Mouse (Mus musculus): ENCODE data around the gene Gabpb2.

Gabpb2 gene

DNA sequence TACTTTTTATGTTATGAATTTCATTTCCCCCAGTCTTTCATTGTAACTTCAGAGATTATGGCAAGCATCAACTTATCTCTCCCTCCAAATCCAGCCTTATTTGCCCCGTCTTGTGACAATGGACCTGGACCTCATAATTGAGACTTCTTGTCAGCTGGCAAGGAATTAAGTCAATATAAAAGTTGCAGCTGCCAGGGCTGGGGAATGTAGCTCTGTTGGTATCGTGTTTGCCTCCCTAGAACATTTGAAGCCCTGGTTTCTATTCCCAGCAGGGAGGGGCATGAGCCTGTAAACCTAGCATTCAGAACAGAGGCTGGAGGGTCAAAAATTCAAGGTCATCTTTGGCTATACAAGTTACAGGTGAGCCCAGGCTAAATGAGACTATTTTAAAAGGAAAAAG is 21.9 kb downstream of the Gabpb2 start:
- DNase-seq (ENCODE audit: low read depth, low spot score), result no peak

DNA sequence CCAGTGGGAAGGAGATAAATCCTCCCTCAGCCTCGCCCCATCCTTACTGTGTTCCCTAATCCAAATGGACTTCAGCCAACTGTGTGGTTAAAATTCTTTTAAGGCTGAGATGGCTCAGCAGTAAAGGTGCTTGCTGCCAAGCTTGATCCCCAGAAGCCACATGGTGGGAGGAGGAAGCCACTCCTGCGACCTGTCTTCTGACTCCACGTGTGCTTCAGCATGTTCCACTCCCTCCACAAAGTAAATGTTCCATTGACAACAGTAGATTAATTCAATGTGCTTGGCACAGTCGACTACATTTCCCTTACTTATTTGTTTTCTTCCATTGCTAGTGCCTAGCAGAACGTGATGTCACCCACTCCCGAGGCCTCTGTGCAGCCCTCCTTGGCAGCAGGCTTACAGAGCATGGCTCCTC is 23.0 kb downstream of the Gabpb2 start:
- DNase-seq (ENCODE audit: low read depth, low spot score), result peak; percentile 78

DNA sequence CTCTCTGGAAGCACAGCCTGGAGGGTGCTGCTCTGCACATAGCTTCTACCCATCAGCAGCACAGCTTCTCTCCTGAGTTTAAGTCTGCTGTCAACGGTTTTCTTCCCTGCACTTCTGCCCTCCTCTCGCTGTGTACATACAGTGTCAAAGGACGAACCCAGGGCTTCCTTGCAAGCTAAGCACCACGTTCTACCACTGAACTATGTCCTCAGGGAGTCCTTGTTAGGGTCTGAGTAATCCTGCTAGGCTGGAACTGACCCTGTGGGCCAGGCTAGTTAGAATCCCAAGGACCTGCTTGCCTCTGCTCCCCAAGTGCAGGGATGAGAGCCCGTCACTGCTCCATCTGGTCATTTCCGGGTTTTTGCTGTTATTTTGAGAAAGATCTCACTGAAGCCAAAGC is 30.8 kb downstream of the Gabpb2 start:
- no peak for DNase-seq (ENCODE audit: low read depth, low spot score)

DNA sequence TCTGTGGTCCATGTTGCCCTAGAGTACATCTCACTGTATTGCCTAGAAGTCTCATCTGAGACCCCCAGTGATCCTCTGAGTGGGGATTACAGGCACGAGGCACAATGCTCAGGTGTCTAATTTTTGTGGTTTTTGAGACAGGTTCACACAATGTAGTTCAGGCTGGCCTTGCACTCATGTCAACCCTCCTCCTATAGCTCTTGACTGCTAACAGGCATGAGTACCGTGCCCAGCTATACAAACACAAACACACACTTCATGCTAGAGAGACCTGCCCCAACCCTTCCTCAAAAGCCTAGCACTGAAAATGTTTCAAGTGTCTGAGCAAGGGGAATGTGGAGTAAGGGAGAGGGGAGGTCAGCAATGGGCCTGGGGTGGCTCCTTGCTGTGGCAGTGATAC is 31.6 kb downstream of the Gabpb2 start:
- no peak for DNase-seq (ENCODE audit: low read depth, low spot score)

DNA sequence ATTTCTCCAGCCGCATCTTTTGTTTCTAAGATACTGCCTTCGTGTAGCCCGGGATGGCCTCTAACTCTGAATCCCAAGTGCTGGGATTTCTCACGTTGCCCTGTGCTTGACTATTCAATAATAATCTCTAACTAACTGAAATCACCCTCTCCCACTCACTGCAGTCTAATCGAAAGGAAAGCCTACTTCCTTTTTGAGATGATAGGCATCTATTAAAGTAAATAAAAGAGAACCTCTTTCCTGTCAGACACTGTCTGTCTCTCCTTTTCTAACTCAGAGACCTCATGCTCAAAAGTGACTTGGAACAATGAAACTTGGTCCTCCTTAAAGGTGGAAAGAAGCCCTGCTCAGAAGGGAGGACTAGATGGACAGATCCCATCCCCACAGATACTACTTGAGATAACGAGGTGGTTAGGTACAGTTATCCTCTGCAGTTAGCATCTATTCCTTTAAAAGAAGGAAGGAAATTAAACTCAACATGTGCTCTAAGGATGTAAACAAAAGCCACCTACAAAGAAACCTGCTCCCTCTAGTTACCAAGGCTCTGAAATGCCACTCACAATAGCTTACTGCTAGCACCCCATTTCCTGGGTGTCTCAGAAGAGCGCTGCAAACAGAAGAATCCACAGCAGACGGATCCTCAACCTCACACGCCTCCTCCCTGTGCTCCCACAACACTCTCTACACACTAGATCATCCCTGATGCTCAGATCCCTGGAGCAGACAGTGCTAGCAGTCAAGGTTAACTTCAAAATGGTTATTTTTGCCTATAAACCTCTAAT is 32.7 kb downstream of the Gabpb2 start:
- DNase-seq (ENCODE audit: low read depth, low spot score), result peak; percentile 58

DNA sequence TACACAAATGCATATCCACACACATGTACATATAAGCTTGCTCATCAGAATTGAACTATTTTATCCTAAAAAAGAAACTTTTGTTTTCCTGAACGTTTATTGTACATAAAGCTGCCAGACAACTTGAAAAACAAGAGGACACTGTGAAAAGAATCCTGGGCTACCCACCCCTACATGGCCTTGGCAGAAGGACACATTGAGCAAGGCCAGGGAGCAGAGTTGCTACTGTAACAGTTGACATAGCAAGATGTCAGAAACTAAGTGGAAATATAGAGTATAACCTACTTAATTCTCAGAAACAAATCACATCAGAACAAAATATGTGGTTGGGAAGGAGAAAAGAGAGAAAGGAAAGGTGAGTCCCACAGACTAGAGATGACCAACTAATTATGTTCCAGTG is 35.9 kb downstream of the Gabpb2 start:
- no peak for DNase-seq (ENCODE audit: low read depth, low spot score)

DNA sequence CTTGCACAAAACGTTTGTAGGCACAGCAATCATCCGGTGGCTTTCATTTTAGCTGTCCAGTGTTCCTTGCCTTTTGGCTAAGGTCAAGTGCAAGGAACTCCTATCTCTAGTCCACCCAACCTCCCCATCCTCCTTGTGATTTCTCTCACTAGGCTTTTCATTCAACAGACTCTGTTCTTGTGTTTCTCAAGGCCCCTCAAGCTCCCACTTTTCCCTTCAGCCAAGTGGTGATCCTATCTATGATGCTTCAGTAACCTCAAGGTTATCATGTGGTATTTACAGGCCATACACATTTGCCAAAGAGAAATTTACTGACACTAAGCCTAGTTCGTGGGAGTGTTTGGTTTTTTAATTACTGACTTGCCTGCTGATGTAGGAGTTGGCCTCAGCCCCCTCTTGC is 37.8 kb downstream of the Gabpb2 start:
- no peak for DNase-seq (ENCODE audit: low read depth, low spot score)

DNA sequence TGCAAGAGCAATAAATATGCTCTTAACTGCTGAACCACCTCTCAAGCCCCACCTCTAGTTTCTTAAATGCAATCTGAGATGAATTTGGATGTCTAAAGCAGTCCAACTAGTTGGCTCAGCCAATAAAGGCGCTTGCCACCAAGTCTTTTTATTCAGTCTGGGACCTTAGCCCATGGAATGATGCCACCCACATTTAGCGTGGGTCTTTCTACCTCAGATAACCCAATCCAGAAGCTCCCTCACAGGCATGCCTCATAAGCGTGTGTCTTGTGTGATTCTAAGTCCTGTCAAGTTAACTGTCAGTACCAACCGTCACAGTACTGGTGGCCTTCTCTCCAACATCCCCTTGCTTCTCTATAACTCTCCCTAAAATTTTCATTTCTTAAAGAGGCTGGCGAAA is 38.8 kb downstream of the Gabpb2 start:
- DNase-seq (ENCODE audit: low read depth, low spot score), result peak; percentile 57

DNA sequence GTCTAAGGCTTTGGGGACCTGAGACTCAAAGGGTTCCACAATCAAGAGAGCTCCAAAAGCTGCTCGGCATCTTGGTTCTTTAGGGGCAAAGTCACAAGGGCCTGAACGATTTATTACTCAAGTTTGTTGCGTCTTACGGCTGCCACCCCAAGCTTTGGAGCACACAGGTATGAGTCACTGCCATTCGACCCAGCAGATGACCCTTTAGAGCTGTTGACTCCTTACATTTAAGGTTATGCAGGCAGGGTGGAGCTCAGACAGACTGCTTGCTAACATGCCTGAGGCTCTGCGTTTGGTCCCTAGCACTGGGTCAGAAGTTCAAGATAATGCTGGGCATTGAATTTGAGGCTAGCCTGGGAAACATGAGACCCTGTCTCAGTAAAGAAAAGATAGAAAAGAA is 40.1 kb downstream of the Gabpb2 start:
- DNase-seq (ENCODE audit: low read depth, low spot score), result no peak

DNA sequence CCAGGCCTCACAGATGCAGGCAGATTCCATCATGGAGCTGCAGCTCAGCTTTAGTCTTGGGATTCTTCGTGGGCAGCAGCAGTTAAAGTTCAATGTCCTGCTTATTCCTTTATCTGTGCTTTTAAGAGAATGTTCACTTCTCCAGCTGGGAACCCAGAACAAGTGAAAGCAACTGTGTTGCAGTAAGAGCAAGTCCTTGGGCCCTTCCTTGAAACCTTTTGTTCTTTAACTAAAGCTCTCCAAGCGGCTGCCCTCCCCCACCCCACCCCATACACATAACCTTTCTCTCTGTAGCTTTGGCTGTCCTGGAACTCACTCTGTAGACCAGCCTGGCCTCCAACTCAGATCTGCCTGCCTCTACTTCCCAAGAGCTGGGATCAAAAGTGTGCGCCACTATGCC is 41.2 kb downstream of the Gabpb2 start:
- DNase-seq (ENCODE audit: low read depth, low spot score), result no peak

DNA sequence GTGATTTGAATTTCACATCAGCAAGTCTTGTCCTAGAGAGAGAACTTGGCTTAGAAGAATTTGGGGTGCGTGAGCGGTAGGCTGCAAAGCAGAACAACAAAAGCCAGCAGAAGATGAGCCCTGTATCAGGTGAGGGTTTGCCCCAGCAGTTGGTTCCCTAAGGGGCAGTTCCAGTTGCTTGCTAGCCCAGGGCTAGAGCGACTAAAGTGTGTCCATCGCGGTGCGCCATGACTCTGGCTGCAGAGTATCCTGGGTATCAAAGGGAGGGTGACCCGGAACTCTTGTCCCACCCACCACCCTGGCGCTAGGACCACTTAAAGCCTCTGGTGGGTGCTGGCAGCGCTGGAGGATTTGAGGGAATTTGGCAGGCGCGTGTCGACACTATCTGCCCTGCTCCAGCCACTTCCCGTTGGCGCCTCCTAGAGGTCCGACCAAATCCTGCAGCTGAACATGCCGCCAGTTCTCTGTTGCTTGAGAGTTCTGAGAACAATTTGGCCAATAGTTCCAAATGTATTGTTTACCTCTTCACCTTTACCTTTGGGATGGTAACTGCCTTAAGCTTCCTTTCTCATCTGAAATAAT is 43.6 kb downstream of the Gabpb2 start:
- DNase-seq (ENCODE audit: low read depth, low spot score), result peak; percentile 81

DNA sequence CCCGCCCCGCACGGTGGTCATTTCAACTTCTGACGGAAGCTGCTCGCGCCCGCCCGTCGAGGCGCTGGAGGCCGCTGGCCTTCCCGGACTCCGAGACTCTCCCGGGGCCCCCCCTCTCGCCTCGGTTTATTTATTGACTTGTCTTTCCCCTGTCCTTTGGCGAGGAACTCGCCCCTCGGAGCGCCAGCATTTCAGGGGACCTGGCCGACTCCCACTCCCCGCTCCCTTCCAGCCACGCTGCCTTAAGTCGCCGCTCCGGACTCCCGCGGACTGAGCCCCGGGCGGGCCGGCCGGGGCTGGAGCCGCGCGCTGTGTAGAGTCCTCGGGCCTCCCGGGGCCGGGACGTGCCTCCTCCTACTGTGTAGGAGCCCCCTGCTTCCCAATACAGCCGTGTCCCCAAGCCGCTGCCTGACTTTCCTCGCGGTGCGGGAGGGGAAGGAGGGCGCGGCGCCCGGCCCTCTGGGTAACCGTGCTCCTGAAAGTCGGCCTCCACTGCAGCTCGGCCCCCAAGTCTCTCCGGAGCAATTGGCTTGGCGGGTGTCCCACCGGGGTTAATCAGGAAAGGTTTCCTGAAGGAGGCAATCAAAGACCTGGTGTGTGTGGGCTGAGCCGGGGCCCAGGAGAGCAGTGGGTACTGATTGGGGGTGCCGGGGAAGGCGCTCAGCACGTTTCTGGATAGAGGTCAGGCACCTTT is 44.3 kb downstream of the Gabpb2 start:
- DNase-seq (ENCODE audit: low read depth, low spot score), result no peak

DNA sequence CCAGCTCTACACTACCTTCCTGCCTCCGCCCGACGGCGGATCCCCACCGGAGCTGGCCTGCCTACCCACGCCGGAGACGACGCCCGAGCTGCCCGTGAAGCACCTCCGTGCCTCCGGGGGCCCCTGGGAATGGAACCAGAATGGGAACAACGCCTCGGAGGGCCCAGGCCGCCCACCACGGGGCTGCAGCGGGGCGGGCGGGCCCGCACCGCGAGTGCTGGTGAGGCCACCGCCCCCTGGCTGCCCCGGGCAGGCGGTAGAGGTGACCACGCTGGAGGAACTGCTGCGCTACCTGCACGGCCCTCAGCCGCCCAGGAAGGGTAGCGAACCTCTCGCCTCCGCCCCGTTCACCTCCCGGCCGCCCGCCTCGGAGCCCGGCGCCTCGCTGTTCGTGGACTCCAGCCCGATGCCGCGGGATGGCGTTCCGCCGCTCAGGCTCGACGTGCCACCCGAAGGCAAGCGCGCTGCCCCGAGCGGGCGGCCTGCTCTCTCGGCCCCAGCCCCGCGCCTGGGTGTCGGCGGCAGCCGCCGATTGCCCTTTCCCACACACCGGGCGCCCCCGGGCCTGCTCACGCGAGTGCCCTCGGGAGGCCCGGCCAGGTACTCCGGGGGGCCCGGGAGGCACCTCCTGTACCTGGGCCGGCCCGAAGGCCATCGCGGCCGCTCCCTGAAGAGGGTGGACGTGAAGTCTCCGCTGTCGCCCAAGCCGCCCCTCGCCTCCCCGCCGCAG is 45.0 kb downstream of the Gabpb2 start:
- no peak for DNase-seq (ENCODE audit: low read depth, low spot score)

DNA sequence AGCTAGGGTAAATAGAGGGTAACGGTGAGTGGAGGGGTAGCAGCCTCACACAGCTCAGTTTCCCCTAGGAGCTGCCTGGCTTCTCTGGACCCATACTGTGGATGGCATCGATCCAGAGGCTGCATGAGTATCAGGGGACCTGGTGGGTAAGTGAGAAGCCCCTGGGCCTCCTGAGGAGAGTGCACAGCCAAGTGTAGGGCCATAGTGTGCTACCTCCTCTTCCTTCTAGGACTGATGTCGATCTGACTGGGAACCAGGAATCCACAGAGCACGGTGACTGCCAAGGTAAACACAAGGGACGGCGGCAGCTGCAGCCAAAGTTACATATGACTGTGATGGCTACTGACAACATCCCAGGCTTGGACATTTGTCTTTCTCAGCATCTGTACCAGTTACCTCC is 46.6 kb downstream of the Gabpb2 start:
- DNase-seq (ENCODE audit: low read depth, low spot score), result no peak

DNA sequence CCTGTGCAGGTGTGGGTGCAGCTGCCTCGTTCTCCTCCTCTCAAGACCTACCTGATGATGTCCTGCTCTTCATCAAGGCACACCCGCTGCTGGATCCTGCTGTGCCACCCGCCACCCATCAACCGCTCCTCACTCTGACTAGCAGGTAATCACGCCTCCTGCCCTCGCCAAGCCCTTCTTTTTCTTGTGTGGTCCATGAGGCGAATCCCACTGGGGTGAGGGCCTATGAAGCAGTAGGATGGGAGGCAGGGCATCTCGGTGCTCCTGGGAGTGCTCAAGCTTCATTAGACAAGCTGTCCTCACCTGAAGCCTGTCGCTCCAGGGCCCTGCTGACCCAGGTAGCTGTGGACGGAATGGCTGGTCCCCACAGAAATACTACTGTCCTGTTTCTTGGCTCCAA is 47.7 kb downstream of the Gabpb2 start:
- DNase-seq (ENCODE audit: low read depth, low spot score), result no peak

DNA sequence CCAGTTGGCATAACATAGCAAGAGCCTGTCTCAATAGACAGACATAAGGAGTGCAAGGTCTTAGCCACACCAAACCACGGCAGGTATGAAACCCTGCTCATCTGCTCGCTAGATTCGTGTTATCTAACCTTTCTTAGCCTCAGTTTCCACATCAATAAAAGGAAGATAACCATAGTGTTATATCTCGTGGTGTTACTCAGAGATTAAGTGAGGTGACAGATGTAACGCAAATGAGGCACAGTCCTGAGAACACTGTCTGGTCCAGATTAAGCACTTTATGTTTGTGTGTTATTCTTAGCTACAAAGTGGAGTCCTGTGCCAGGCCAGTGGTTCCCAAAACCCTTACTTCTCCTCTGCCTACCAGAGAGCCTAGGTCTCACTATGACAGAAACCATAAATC is 52.9 kb downstream of the Gabpb2 start:
- no peak for DNase-seq (ENCODE audit: low read depth, low spot score)

DNA sequence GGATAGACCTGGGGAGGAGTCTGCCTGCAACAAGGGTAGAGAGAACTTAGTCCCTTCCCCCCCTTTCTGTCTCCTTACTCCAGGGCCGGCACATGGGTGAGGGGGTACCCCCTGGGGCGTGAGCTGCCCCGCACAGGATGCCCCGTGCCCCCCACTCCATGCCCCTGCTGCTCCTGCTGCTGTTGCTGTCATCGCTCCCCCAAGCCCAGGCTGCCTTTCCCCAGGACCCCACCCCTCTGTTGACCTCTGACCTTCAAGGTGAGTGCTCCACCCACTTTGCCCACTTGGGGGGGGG is 53.5 kb downstream of the Gabpb2 start:
- DNase-seq (ENCODE audit: low read depth, low spot score), result no peak

DNA sequence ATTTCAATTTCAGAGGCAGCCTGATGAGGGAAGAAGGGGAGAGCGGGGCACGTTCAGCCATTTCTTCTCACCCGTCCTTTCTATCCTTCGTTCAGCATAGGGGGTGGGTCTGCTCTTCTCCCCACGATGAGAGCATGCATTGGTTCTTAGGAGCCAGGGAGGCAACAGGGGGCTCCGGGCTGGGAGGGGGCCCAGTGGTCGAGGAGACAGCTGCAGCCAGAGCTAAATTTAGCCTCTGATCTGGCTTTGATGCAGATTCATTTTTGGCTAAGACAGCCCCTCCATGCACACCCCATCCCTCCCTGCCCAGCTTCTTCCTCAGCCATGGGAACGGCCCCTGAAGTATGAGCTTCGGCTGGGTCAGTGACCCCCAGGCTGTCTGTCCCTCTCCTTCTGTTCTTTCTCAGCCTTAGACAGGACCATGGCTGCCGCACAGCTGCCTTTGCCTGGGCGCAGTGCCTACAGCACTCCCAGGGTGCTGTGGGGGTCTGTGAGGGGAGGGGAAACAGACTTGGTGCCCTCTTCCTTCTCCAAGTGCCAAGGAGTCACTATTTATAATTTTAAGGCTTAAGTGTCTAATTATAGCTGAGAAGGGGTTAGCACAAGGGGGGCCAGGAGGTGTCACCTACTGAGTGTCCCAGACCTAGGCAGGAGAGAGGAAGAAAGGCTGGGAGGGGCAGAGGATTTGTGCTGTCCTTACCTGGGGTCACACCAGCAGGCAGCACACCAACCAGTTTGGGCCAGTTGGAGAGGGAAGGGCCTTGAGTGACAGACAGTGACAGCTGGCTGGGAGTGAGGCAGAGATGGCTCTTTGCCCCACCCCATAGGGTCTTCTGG is 54.1 kb downstream of the Gabpb2 start:
- no peak for DNase-seq (ENCODE audit: low read depth, low spot score)

DNA sequence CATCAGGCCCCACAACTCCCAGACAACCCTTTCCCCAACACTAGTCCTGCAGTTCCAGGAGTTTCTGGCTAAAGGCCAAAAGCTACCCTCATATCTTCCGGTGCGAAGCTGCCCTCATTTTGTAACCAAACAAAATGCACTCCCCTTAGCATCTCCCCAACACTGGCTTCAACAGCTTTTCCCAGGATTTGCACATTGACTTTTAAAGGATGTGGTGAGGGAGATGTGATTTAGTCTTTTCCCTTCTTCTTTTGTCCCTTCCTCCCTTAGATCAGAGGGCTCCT is 55.4 kb downstream of the Gabpb2 start:
- DNase-seq (ENCODE audit: low read depth, low spot score), result no peak

DNA sequence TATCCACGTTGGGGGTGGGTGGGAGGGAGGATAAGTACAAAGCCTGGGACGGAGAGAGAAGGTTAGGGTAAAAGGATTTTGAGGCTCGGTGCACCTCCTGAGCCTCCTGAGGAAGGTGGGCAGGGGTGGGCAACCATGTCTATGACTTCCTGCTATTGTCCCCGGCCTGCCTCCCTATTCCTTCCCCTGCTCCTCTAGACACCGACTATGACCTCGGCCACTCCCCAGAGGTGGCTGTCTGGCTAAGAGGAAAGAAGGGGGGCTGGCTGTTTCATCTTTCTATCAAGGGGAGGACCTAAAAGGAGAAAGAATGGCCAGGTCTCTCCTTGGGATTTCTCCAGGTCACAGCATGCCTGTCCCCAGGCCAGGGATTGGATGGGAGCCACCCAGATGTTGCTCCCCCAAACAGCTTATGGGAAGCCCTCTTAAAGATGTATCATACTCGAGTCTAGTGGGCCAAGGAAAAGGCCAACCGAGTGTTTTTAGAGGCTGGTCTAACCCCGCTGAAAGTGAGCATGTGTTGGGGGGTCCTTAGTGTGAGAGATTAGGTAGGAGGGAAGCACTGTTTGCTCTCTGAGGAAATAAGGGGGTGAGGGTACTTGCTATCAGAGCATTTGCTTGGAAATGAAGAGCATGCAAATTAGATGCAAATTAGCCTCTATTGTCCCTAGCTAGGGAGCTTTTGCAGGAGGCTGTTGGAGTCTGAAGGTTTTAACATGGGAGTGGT is 55.9 kb downstream of the Gabpb2 start:
- no peak for DNase-seq (ENCODE audit: low read depth, low spot score)

DNA sequence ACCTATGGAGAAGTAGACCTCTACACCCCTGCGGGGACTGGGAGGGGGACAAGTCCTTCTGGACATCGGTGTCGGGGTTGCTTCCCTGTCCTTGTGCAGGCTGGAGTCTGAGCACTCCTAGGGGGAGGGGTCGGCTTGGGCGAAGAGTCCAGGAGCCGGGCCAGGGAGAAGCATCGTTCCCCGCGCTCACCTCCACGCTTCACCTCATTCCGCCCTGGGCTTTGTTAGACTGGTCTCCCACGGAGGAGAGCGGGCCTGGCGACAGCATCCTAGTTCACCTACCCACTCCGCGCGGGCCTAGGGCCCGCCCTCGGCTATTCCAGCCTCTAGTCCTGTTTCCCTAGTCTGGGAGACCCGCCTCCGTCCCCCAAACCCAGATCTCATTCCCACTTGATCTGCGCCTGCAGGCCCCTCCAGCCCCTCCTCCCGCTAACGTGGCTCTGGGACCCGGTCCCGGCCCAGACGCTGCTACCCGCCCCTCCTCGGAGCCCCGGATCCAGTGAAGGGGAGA is 56.6 kb downstream of the Gabpb2 start:
- no peak for DNase-seq (ENCODE audit: low read depth, low spot score)
